Mouse (Mus musculus) midbrain, embryonic 15.5 days (tissue): ENCODE data around the gene Foxl1. TPM values are rescaled to one million over a fixed set of nuclear protein-coding genes. Genes with fewer than 3 reads are reported as not detected.

Experiments
- ATAC-seq: fragments of 200-750 bp; cut with Nextera tagmentation; replicated peaks from 2 replicates; pipeline ENCODE4 v1.8.0; 2017; ENCODE audit warnings: moderate TSS enrichment
- H3K27ac ChIP-seq: fragments of 300-500 bp; sonication (generic); 2 replicates; pipeline ENCODE4 v1.5.1; 2015; ENCODE audit warnings: mild to moderate bottlenecking, inconsistent platforms
- H3K27me3 ChIP-seq: fragments of 300-500 bp; sonication (generic); replicated peaks from 2 replicates; pipeline ENCODE4 v1.6.1; 2015; ENCODE audit warnings: inconsistent platforms
- H3K36me3 ChIP-seq: fragments of 300-500 bp; sonication (generic); replicated peaks from 2 replicates; pipeline ENCODE4 v1.6.1; 2015; ENCODE audit warnings: inconsistent platforms
- H3K4me1 ChIP-seq: fragments of 300-500 bp; sonication (generic); 2 replicates; pipeline ENCODE4 v1.6.1; 2015; ENCODE audit warnings: inconsistent platforms
- H3K4me2 ChIP-seq: fragments of 300-500 bp; sonication (generic); 2 replicates; pipeline ENCODE4 v1.6.1; 2015; ENCODE audit warnings: inconsistent platforms, mild to moderate bottlenecking, moderate library complexity
- H3K4me3 ChIP-seq: fragments of 300-500 bp; sonication (generic); 2 replicates; pipeline ENCODE4 v1.5.1; 2015; ENCODE audit warnings: mild to moderate bottlenecking, inconsistent platforms
- H3K9ac ChIP-seq: fragments of 300-500 bp; sonication (generic); 2 replicates; pipeline ENCODE4 v1.6.1; 2015; ENCODE audit warnings: mild to moderate bottlenecking, inconsistent platforms
- H3K9me3 ChIP-seq: fragments of 300-500 bp; sonication (generic); 2 replicates; pipeline ENCODE4 v1.6.1; 2016; ENCODE audit warnings: inconsistent platforms
- WGBS: fragments of 180-500 bp; shearing (Covaris S2); methylation state at CpG from one replicate; pipeline ENCODE4 v1.1.7; 2015; ENCODE audit warnings: mixed read lengths; 5-methylcytosine and 5-hydroxymethylcytosine counted together
- polyA plus RNA-seq: library from polyadenylated mRNA; unstranded; fragments of >200 nt; fragmentation: Nextera tagmentation; extraction: Ambion mirVana; gene quantifications from 2 replicates; pipeline ENCODE4 v1.2.1, GENCODE M21; 2015

The Foxl1 gene
- polyA plus RNA-seq, 1 experiment from 2014 or later = 0.12 TPM

- H3K4me1 ChIP-seq = peaks cover 19% of the 10 kb centered on the region
- H3K27ac ChIP-seq = no peak overlapping the region
- 5% methylated on average over 12 of the region's 12 CpGs for whole genome bisulfite sequencing
- no peak overlapping the region for H3K4me3 ChIP-seq
- no peaks in the 10 kb centered on the region for H3K9me3 ChIP-seq
- no peak overlapping the region for H3K4me2 ChIP-seq
- ATAC-seq = no peak
- H3K9ac ChIP-seq = no peak overlapping the region
- peaks cover 94% of the 10 kb centered on the region for H3K27me3 ChIP-seq
- no peaks in the 10 kb centered on the region for H3K36me3 ChIP-seq
Observed at GRCm38 (mm10) chr8:121119635-121120455, 7.9 kb upstream of the Foxl1 start.

DNA sequence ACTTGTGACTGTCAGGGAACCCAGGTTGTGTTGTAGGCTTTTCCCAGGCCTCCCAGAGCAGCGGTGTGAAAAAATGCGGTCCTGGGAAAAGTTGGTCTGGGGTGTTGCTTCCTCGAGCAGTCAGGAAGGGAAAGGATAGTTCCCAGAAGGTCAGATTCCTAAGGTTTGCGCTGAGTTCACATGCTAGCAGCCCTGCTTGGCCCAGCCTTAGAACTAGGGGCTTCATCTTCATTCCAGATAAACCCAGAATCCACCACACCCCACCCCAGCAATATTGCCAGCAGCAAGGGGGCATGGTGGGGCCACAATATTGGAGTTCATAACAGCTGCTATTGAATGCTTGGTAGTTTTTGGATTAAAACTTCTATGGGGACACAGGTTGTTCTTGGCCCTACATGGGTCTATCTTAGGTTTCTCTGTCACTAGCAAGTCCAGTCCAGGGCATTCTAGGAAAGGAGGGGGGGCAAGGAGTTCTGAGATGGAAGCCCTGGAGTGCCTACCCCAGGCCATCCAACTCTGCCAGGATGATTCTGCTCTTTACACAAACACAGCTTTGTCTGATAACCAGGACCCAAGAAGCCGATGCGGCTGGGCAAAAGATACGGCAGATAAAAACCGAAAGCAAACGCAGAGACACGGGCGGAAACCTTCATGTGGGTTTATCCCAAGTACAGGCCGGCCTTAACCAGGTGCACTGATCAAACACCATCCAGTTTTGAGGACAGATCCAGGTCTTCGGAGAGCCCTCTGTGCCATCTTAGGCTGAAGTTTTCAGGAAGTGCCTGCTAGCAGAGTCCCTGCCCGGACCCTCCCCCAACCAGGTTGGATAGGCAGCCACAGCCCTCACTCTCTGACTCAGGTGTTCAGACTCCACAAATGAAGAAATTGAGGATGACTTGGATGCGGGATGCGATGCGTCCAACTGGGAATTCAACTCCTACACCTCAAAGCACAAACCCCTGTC lies 7.0 kb upstream of the Foxl1 start:
- ATAC-seq = no peak
- Histone ChIP-seq H3K9ac (no peak overlapping the region), H3K4me1 (peaks cover 19% of the 10 kb centered on the region), H3K4me3 (no peak overlapping the region), H3K36me3 (no peaks in the 10 kb centered on the region), H3K27ac (no peak overlapping the region), H3K27me3 (peaks cover 94% of the 10 kb centered on the region), H3K4me2 (no peak overlapping the region), H3K9me3 (no peaks in the 10 kb centered on the region)
- WGBS = 4% methylated on average over 17 of the region's 17 CpGs

DNA sequence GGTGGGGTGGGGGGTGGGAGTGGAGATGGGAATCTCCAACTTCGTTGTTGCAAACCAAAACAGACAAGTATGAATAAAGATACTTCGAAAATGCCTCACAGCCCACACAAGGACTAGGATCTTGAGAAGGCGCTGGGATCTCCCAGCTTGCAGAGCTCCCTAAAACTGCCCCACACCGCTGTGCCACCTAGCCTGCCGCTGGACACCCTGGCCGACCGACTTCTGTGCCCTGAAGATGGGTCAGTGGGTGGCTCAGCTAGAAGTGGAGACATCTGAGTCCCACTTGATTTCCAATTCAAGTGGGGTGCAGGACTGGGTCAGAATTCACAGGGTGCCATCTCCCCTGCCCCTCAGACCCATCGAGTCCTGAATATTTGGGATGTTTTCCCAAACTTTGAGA lies 6.0 kb upstream of the Foxl1 start:
- ATAC-seq = no peak
- Histone ChIP-seq H3K4me1 (peaks cover 11% of the 10 kb centered on the region; the same call in 1 of the 2 replicates), H3K9me3 (no peaks in the 10 kb centered on the region), H3K9ac (no peak overlapping the region), H3K27ac (no peak overlapping the region), H3K27me3 (peaks cover 94% of the 10 kb centered on the region), H3K4me3 (no peak overlapping the region), H3K4me2 (no peak overlapping the region), H3K36me3 (no peaks in the 10 kb centered on the region)
- WGBS = 10% methylated on average over 8 of the region's 8 CpGs

DNA sequence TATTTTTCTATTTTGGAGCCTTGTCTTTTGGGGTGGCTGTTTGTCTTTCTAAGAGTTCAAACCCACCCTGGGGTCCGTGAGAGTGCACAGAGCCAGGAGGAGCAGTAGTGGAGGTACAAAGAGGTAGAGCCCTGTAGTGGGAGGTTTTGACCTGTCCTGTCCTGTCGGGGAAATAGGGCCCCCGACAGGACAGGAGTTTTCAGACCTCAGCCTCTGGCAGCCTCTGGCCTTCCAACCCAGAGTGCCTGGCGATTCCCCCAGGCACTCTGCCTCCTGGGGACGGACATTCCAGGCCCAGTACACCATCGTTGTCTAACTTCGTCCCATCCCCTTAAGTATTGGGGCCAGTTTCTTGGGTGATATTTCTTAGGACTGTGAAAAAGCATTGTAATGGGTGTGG lies 5.4 kb upstream of the Foxl1 start:
- no peaks in the 10 kb centered on the region for H3K36me3 ChIP-seq
- no peak overlapping the region for H3K4me3 ChIP-seq
- peaks cover 93% of the 10 kb centered on the region for H3K27me3 ChIP-seq
- 2% methylated on average over 7 of the region's 7 CpGs for WGBS
- ATAC-seq = no peak
- H3K4me2 ChIP-seq = no peak overlapping the region
- no peak overlapping the region for H3K27ac ChIP-seq
- H3K9ac ChIP-seq = no peak overlapping the region
- H3K4me1 ChIP-seq = peaks cover 6% of the 10 kb centered on the region; the same call in 1 of the 2 replicates
- no peaks in the 10 kb centered on the region for H3K9me3 ChIP-seq

- no peak for ATAC-seq
- no peak overlapping the region for H3K27ac ChIP-seq
- no peaks in the 10 kb centered on the region for H3K36me3 ChIP-seq
- H3K27me3 ChIP-seq = peaks cover 92% of the 10 kb centered on the region
- H3K9me3 ChIP-seq = no peaks in the 10 kb centered on the region
- H3K4me3 ChIP-seq = no peak overlapping the region
- no peak overlapping the region for H3K9ac ChIP-seq
- H3K4me1 ChIP-seq = peaks cover 6% of the 10 kb centered on the region
- 42% methylated on average over 2 of the region's 2 CpGs for WGBS
- H3K4me2 ChIP-seq = no peak overlapping the region
Observed at GRCm38 (mm10) chr8:121123113-121123512, 4.6 kb upstream of the Foxl1 start.

DNA sequence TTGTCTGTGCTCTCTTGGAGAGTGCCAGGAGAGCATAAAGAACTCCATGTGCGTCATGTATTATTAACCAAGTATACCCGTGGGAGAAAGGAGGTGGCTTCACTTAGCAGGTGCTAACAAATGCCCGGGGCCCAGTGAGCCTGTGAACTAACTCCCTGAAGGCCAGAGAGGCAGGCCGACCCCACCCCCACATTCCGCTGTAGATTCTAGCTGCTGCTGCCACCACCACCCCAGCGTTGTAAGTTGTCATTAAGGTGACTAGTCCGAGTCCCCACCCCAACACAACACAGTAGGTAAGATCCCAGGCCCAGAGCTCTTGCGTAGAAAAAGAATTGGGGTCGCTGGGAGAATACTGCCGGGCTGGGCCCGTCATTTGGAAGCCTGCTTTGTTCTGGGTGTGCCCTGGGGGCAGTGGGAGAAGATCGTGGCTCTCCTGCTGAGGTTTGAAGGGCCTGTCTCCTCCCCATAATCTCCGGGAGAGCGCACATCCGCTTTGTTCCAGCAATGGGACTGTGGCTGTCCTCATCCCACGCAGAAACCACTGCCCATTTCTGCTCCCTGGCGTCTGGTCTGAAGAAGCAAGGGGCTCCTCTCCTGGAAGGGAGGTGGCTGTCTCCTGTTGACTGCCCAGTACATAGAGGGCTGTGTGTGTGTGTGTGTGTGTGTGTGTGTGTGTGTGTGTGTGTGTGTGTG lies 3.0 kb upstream of the Foxl1 start:
- peaks cover 18% of the 10 kb centered on the region for H3K4me1 ChIP-seq
- H3K9me3 ChIP-seq = no peaks in the 10 kb centered on the region
- no peak overlapping the region for H3K4me2 ChIP-seq
- no peak overlapping the region for H3K27ac ChIP-seq
- H3K27me3 ChIP-seq = peaks cover 97% of the 10 kb centered on the region
- H3K9ac ChIP-seq = no peak overlapping the region
- 3% methylated on average over 17 of the region's 17 CpGs for WGBS
- no peak for ATAC-seq
- H3K36me3 ChIP-seq = no peaks in the 10 kb centered on the region
- H3K4me3 ChIP-seq = no peak overlapping the region

- Histone ChIP-seq H3K27ac (no peak overlapping the region), H3K9me3 (no peaks in the 10 kb centered on the region), H3K36me3 (no peaks in the 10 kb centered on the region), H3K4me2 (peak overlapping the region; percentile 33), H3K27me3 (peaks cover 97% of the 10 kb centered on the region), H3K4me1 (peaks cover 18% of the 10 kb centered on the region), H3K4me3 (peak overlapping the region; percentile 2; the same call in 1 of the 2 replicates), H3K9ac (no peak overlapping the region)
- ATAC-seq = 0 out of 2 replicates have a peak, but pooled peaks have one; percentile 42
- WGBS = under 1% methylated on average over 35 of the region's 36 CpGs
Observed at GRCm38 (mm10) chr8:121125311-121125876, 2.3 kb upstream of the Foxl1 start.

DNA sequence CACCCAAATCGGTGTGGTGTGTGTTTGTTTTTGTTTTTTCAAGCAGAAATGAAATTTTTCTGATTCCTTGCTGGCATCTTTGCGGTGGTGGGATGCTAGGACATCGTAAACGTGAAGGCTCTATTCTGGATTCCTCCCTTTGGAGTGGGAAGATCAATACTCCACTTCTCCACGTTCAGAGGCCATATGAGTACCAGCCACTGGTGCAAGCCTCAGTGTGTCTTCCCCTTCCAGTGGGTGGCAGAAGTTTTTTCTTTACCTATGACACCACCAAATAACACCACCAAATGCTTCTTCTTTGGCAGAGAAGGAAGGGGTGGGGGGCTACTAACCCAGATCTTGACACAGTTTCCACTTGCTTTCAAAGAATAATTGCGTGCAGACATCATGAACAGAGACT lies 1.5 kb upstream of the Foxl1 start:
- H3K27me3 ChIP-seq = peaks cover 97% of the 10 kb centered on the region
- no peak for ATAC-seq

DNA sequence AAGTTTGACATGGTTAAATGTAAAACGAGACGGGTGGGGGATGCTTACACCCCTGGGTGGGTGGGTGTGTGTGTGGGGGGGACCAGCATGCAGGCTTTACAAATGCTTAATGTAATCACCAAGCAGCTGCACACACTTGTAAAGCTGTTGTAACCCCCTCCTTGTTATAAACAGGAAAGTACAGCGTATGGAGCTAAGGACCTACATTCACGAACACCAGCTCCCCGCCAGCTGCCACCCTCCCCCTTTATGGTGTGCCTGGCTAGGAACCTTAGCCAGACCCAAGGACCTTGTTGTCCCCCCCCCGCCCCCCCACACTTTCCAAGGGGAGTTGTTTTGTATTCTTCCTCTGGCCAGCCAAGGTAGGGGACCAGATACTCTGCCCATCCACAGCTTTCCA lies 1.0 kb upstream of the Foxl1 start:
- Histone ChIP-seq H3K9ac (no peak overlapping the region), H3K9me3 (no peaks in the 10 kb centered on the region), H3K27ac (no peak overlapping the region), H3K27me3 (peaks cover 95% of the 10 kb centered on the region), H3K4me2 (no peak overlapping the region), H3K36me3 (no peaks in the 10 kb centered on the region), H3K4me1 (peaks cover 18% of the 10 kb centered on the region), H3K4me3 (no peak overlapping the region)
- WGBS = 2% methylated on average over 6 of the region's 6 CpGs
- ATAC-seq = no peak

More for the DNA sequence above, 1.5 kb upstream of the Foxl1 start:
- 6% methylated on average over 6 of the region's 6 CpGs for WGBS
- H3K4me1 ChIP-seq = peaks cover 18% of the 10 kb centered on the region
- no peak overlapping the region for H3K4me2 ChIP-seq
- H3K27ac ChIP-seq = no peak overlapping the region
- no peak overlapping the region for H3K4me3 ChIP-seq
- H3K36me3 ChIP-seq = no peaks in the 10 kb centered on the region
- H3K9ac ChIP-seq = no peak overlapping the region
- no peaks in the 10 kb centered on the region for H3K9me3 ChIP-seq

DNA sequence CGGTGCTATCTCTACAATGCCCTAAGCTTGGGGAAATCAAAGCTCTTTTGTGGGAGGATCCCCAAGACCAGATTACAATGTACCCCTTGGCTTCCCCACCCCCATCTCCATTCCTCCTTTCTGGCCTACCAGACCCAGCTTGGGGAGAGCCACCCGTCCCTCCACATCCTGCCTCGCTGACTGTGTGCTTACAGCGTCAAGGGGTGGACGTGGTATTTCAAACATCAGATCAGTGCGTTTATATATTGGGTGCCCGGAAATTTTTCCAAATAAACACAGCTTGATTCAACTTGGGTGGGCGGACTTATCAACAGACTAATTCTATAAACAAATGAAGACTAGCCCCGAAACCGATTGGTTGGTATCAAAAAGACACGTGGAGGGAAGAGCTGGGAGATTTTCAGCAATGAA lies 444 bp upstream of the Foxl1 start:
- H3K9ac ChIP-seq = no peak overlapping the region
- H3K4me1 ChIP-seq = peaks cover 18% of the 10 kb centered on the region
- H3K4me3 ChIP-seq = no peak overlapping the region
- 3% methylated on average over 11 of the region's 11 CpGs for WGBS
- no peak for ATAC-seq
- H3K36me3 ChIP-seq = no peaks in the 10 kb centered on the region
- no peaks in the 10 kb centered on the region for H3K9me3 ChIP-seq
- H3K4me2 ChIP-seq = no peak overlapping the region
- no peak overlapping the region for H3K27ac ChIP-seq
- H3K27me3 ChIP-seq = peaks cover 95% of the 10 kb centered on the region

- ATAC-seq = no peak
- peak overlapping the region; percentile 18 for H3K4me3 ChIP-seq
- H3K4me1 ChIP-seq = peaks cover 18% of the 10 kb centered on the region
- no peak overlapping the region; the same call in 1 of the 2 replicates for H3K9ac ChIP-seq
- 1% methylated on average over 54 of the region's 55 CpGs for WGBS
- H3K9me3 ChIP-seq = no peaks in the 10 kb centered on the region
- H3K36me3 ChIP-seq = no peaks in the 10 kb centered on the region
- H3K4me2 ChIP-seq = peak overlapping the region; percentile 29
- H3K27ac ChIP-seq = no peak overlapping the region
- H3K27me3 ChIP-seq = peaks cover 84% of the 10 kb centered on the region
Observed at GRCm38 (mm10) chr8:121128531-121129264, 958 bp downstream of the Foxl1 start.
